Mouse (Mus musculus) B cell, adult 2 months (primary cell): ENCODE measurements around the gene Gpbar1.
A peak's percentile ranks its signal among the peaks of the same experiment; 100 is the strongest.

Experiments used
- DNase-seq, 2 experiments: peaks; one replicate each; pipeline ENCODE4 v3.0.0; 2022

Gene Gpbar1

DNA sequence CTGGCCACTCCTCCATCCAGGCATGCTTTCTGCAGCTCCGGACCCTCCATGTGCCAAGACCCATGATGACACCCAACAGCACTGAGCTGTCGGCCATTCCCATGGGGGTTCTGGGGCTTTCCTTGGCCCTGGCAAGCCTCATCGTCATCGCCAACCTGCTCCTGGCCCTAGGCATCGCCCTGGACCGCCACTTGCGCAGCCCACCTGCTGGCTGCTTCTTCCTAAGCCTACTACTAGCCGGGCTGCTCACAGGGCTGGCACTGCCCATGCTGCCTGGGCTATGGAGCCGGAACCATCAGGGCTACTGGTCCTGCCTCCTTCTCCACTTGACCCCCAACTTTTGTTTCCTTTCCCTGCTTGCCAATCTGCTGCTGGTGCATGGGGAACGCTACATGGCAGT is at the start of gene Gpbar1:
Gene Gpbar1 (plus strand): TSS at position 13 of the 400 bp plus-strand sequence.
- DNase-seq: no peak

GRCm38 (mm10) chr1:74229942-74230341 is 48.4 kb upstream of the Gpbar1 start:
- no peak for DNase-seq

GRCm38 (mm10) chr1:74230992-74231391 is 47.4 kb upstream of the Gpbar1 start:
- DNase-seq: no peak

- peak; percentile 99 for DNase-seq
These were observed 42.3 kb upstream of the Gpbar1 start, which contains the start of gene Arpc2 for GRCm38 (mm10) chr1:74235938-74236589. Gene Arpc2, plus strand, starts transcription at chr1:74236084.

DNA sequence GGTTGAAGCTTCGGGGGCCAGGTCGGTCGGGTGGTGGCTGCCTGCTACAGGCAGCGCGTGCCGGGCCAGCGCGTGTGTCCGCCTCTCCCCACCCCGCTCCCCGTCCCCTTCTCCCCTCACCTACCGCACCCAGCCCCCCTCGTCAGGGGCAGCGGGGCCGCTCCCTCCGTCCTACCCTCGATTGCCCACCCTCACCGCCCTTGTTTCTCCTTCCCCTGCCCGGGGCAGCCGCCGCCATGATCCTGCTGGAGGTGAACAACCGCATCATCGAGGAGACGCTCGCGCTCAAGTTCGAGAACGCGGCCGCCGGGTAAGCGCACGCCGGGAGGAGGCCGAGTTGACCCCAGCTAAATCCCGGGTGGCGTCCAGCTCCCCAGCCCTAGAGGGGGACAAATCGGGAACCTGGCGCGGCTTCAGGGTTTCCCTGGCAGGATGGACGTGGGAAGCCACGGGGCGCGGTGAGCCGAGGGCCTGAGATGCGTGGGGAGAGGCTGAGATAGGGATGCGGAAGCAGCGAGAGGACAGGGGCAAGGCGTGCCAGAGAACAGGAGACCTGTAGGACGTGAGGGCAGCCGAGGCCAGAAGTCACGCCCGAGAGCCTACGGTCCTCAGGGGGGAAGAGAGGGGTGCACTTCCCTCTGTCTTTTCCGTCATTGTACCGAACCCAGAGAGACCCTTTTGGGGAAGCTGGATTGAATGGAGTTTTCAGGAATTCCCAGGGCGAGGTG is 41.6 kb upstream of the Gpbar1 start:
- DNase-seq: peak; percentile 50 to 54

- DNase-seq: no peak
These were observed 40.7 kb upstream of the Gpbar1 start for GRCm38 (mm10) chr1:74237671-74238070.

- peak in 1 of 2 experiments; percentile 63 for DNase-seq
These were observed 40.2 kb upstream of the Gpbar1 start for GRCm38 (mm10) chr1:74238136-74238535.

GRCm38 (mm10) chr1:74239162-74239561 is 39.2 kb upstream of the Gpbar1 start:
- peak in 1 of 2 experiments; percentile 5 for DNase-seq

DNA sequence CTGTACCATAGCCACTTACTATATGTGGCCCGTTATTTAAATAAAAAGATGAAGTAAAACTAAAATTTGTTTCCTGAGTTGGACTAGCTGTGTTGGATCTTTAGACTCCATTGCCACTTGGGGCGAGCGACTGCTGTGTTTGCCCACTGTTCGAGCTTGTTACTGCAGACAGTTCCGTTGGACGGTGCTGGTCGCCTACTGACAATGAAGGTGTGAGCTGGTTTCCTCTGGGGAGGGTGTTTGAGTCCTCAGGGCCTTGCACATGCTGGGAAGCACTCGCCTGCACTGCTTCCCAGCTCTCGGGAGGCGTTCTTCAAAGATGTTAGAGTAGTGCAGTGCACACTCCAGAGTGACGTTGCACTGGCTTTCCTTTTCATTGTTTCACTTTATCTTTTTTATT is 38.7 kb upstream of the Gpbar1 start:
- DNase-seq: peak; percentile 19 to 34

DNA sequence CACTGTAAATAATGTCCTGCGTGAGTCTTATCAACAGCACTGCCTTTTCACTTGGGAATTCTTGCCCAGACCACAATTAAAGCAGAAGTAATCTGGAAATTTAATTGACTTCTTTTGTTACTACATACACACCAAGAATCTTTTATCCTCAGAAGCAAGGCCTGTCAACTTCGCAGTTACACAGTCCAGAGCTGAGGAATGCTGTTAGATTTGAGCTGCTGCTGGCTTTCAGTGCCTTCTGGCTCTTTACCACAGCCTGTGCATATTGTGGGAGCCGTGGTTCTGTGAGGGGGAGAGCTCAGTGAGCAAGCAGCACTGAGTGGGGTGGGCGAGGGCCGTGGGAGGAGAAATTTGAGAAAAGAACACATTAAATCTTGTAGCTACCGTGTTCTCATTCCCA is 38.0 kb upstream of the Gpbar1 start:
- no peak for DNase-seq

GRCm38 (mm10) chr1:74240832-74241231 is 37.5 kb upstream of the Gpbar1 start:
- DNase-seq: no peak

GRCm38 (mm10) chr1:74245525-74245924 is 32.8 kb upstream of the Gpbar1 start:
- DNase-seq: no peak

GRCm38 (mm10) chr1:74248799-74249198 is 29.6 kb upstream of the Gpbar1 start:
- DNase-seq: peak; percentile 56 to 60

DNA sequence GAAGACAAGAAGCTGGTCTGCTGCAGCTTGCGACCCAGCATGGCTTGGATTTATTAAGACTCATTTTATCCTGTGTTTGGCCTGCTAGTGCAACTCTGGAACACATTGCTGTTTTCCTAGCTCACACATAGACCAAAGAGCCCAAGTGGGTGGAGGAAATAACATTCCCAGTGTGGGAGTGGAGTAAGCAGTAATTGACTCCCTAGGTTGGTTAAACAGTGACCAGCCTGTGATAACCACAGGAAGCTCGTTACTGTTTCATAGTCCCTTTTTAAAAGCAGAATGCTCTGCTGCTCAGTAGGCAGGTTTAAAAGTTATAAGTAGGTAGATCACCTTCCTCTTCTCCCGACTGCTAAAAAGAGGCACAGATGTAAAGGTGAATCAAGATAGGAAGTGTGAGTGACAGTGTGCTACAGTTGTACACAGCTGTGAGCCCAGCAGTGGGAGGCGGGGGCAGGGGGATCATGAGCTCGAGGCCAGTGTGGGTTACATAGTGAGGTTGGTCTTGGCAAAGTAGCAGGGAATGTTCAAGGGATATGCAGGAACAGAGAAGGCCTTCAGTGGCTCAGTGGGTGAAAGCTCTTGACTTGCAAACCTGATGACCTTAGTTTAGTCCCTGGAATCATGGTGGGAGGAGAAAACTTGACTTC is 28.9 kb upstream of the Gpbar1 start:
- peak in 1 of 2 experiments; percentile 10 for DNase-seq

- no peak for DNase-seq
These were observed 28.3 kb upstream of the Gpbar1 start for GRCm38 (mm10) chr1:74250096-74250495.

DNA sequence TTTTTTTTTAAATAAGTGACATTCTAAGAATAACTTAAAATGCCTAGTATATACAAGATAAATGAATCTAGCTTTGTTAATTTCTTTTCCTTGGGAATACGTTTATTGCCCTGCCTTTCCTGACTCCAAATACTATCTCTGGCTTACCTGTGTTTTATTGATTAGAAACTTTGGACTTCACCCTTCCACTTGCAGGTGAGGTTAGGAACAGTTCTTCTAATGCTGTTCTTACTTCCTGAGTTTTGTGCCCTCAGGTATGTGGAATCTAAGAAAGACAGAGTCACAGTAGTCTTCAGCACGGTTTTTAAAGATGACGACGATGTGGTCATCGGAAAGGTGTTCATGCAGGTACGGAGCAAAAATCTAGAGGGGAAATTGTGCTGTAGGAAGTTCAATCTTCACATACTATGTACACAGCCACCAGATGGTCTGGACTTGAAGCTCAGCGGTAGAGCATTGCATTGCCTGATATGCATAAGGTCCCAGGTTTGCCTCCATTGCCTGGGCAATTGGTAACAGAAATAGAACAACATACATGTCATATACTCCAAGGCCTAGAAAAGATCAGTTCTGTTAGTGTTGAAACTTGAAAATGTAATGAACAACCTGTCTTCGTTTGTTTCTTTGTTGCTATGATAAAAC is 22.5 kb upstream of the Gpbar1 start:
- no peak for DNase-seq

GRCm38 (mm10) chr1:74256782-74257181 is 21.6 kb upstream of the Gpbar1 start:
- no peak for DNase-seq

DNA sequence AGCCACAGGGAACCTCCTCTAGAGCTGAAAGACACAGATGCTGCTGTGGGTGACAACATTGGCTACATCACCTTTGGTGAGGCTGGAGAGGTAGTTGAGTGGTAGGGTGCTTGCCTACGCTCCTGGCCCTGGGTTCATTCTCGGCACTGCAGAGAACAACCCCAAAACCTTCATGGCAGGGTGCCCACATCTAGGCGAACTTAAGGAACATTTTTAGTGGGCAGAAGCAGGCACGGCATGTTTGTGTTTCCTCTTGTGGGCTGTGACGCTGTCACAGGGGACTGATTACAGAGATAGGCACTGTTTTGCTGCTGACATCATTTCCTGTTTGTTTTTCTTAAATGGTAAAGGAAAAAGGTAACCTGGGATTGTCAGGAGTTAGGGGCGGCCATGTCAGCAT is 15.8 kb upstream of the Gpbar1 start:
- no peak for DNase-seq

- no peak for DNase-seq
These were observed 9.6 kb upstream of the Gpbar1 start for GRCm38 (mm10) chr1:74268750-74269149.

DNA sequence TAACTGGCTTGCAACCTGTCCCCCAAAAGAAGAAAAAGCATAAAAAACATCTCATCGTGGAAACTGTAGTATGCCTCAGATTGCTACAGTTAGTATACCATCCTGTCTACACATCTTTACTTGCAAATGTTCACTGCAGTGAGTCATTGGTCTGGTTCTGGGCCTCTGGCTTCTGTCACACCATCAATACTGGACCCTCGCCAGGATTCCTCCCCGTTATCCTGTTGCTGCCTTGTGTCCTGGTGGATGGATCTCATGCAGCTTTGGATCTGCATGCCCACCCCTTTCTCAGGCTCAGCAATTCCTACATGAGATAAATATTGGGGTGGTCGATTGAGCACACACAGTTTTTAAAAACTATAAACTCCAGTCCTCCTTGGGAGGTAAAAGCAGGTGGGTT is 6.7 kb upstream of the Gpbar1 start:
- DNase-seq: no peak

- no peak for DNase-seq
These were observed 3.3 kb upstream of the Gpbar1 start for GRCm38 (mm10) chr1:74275015-74275414.

GRCm38 (mm10) chr1:74277041-74277440 is 1.3 kb upstream of the Gpbar1 start:
- DNase-seq: no peak

DNA sequence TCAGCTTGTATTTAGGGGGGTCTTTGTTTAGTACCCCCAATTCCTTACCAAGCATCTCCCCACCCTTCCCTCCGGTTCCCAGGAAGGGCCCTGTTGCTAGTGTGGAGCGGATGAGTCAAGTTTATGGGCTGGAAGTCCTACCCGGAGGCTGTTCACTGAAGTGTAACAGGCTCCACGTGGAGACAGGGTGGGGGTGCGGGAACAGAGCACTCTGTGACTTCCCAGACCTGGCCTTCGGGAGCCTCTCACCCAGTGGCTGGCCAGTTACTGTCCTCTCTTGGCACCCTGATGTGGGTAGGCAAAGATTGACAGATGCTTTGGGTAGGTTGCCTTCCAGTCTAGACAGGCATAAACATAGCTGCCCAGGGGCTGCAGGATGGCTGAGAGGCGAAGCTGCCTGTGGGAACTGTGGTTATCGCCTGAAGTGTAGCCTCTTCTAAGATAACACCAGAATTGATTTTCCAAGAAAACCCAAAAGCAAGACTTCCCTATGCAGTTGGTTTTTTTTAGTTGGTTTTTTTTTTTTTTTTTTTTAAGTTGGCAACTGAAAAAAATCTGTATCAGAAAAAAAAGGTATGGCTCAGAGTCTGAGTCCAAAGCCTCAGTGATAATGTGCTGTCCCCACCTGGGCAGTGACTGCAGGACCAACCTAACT is 340 bp upstream of the Gpbar1 start:
- DNase-seq: no peak
